Mouse (Mus musculus): ENCODE results near the gene Dusp15. TPM values are rescaled to one million over a fixed set of nuclear protein-coding genes. Genes with fewer than 3 reads are reported as not detected.

Dusp15 gene
- polyA plus RNA-seq, 1 experiment from 2014 or later: 8.8 TPM

GRCm38 (mm10) chr2:152928219-152928987 lies 23.1 kb downstream of the Dusp15 start:
- H3K9ac ChIP-seq (ENCODE audit: low read depth, low read length): 0 out of 2 replicates have a peak overlapping the region, but pooled peaks have one; percentile 31
- no peak overlapping the region for H3K4me2 ChIP-seq (ENCODE audit: low read length)
- no peak for TF ChIP-seq CTCF (IDR thresholded peaks at IDR 0.05; ENCODE audit: low read depth)
- H3K9me3 ChIP-seq (replicated peaks; ENCODE audit: low read length): no peaks in the 10 kb centered on the region
- H3K4me1 ChIP-seq (replicated peaks; ENCODE audit: insufficient read depth, low read length): peaks cover 56% of the 10 kb centered on the region
- H3K27me3 ChIP-seq (ENCODE audit: insufficient read depth, low read length): no peaks in the 10 kb centered on the region
- WGBS: 20% methylated on average over 14 of the region's 14 CpGs
- H3K4me3 ChIP-seq (replicated peaks; ENCODE audit: low read depth, low read length): no peak overlapping the region
- 0 out of 2 replicates have a peak, but pooled peaks have one; percentile 20 for ATAC-seq (replicated peaks; ENCODE audit: low FRiP score, low read depth)
- peak overlapping the region; percentile 85 for H3K27ac ChIP-seq
- H3K36me3 ChIP-seq (ENCODE audit: insufficient read depth, low read length): no peaks in the 10 kb centered on the region
- peak; percentile 86 for DNase-seq (ENCODE audit: low spot score)

GRCm38 (mm10) chr2:152927371-152927770 lies 24.1 kb downstream of the Dusp15 start:
- Histone ChIP-seq H3K27ac (peak overlapping the region; percentile 85), H3K4me1 (replicated peaks; ENCODE audit: insufficient read depth, low read length) (peaks cover 53% of the 10 kb centered on the region), H3K9ac (ENCODE audit: low read depth, low read length) (0 out of 2 replicates have a peak overlapping the region, but pooled peaks have one; percentile 8), H3K4me3 (replicated peaks; ENCODE audit: low read depth, low read length) (no peak overlapping the region), H3K9me3 (replicated peaks; ENCODE audit: low read length) (no peaks in the 10 kb centered on the region), H3K4me2 (ENCODE audit: low read length) (no peak overlapping the region), H3K27me3 (ENCODE audit: insufficient read depth, low read length) (no peaks in the 10 kb centered on the region), H3K36me3 (ENCODE audit: insufficient read depth, low read length) (no peaks in the 10 kb centered on the region)
- no peak for DNase-seq (ENCODE audit: low spot score)
- no peak for ATAC-seq (replicated peaks; ENCODE audit: low FRiP score, low read depth)
- WGBS: 40% methylated on average over 5 of the region's 5 CpGs
- TF ChIP-seq CTCF (IDR thresholded peaks at IDR 0.05; ENCODE audit: low read depth): no peak

GRCm38 (mm10) chr2:152926896-152927295 lies 24.6 kb downstream of the Dusp15 start:
- no peak for DNase-seq (ENCODE audit: low spot score)
- Histone ChIP-seq H3K9me3 (replicated peaks; ENCODE audit: low read length) (no peaks in the 10 kb centered on the region), H3K4me3 (replicated peaks; ENCODE audit: low read depth, low read length) (no peak overlapping the region), H3K4me1 (replicated peaks; ENCODE audit: insufficient read depth, low read length) (peaks cover 53% of the 10 kb centered on the region), H3K4me2 (ENCODE audit: low read length) (no peak overlapping the region), H3K36me3 (ENCODE audit: insufficient read depth, low read length) (no peaks in the 10 kb centered on the region), H3K27ac (peak overlapping the region; percentile 85), H3K27me3 (ENCODE audit: insufficient read depth, low read length) (no peaks in the 10 kb centered on the region), H3K9ac (ENCODE audit: low read depth, low read length) (0 out of 2 replicates have a peak overlapping the region, but pooled peaks have one; percentile 8)
- no peak for ATAC-seq (replicated peaks; ENCODE audit: low FRiP score, low read depth)
- no peak for TF ChIP-seq CTCF (IDR thresholded peaks at IDR 0.05; ENCODE audit: low read depth)
- WGBS: 66% methylated on average over 9 of the region's 9 CpGs

GRCm38 (mm10) chr2:152925189-152925872 lies 26.2 kb downstream of the Dusp15 start:
- ATAC-seq (replicated peaks; ENCODE audit: low FRiP score, low read depth) (peak; percentile 74), DNase-seq (ENCODE audit: low spot score) (peak; percentile 91)
- no peaks in the 10 kb centered on the region for H3K9me3 ChIP-seq (replicated peaks; ENCODE audit: low read length)
- peaks cover 50% of the 10 kb centered on the region for H3K4me1 ChIP-seq (replicated peaks; ENCODE audit: insufficient read depth, low read length)
- H3K4me3 ChIP-seq (replicated peaks; ENCODE audit: low read depth, low read length): no peak overlapping the region
- no peaks in the 10 kb centered on the region for H3K27me3 ChIP-seq (ENCODE audit: insufficient read depth, low read length)
- peak overlapping the region; percentile 89 for H3K27ac ChIP-seq
- no peaks in the 10 kb centered on the region for H3K36me3 ChIP-seq (ENCODE audit: insufficient read depth, low read length)
- no peak overlapping the region for H3K4me2 ChIP-seq (ENCODE audit: low read length)
- WGBS: 24% methylated on average over 11 of the region's 11 CpGs
- 0 out of 2 replicates have a peak overlapping the region, but pooled peaks have one; percentile 35 for H3K9ac ChIP-seq (ENCODE audit: low read depth, low read length)
- TF ChIP-seq CTCF (IDR thresholded peaks at IDR 0.05; ENCODE audit: low read depth): no peak

GRCm38 (mm10) chr2:152924543-152924942 lies 27.0 kb downstream of the Dusp15 start:
- Histone ChIP-seq H3K4me2 (ENCODE audit: low read length) (no peak overlapping the region), H3K27ac (peak overlapping the region; percentile 89; the same call in 1 of the 2 replicates), H3K4me1 (replicated peaks; ENCODE audit: insufficient read depth, low read length) (peaks cover 42% of the 10 kb centered on the region), H3K9ac (ENCODE audit: low read depth, low read length) (no peak overlapping the region), H3K36me3 (ENCODE audit: insufficient read depth, low read length) (no peaks in the 10 kb centered on the region), H3K27me3 (ENCODE audit: insufficient read depth, low read length) (no peaks in the 10 kb centered on the region), H3K9me3 (replicated peaks; ENCODE audit: low read length) (no peaks in the 10 kb centered on the region), H3K4me3 (replicated peaks; ENCODE audit: low read depth, low read length) (no peak overlapping the region)
- ATAC-seq (replicated peaks; ENCODE audit: low FRiP score, low read depth) (no peak), DNase-seq (ENCODE audit: low spot score) (no peak)
- WGBS: 84% methylated on average over 5 of the region's 5 CpGs
- no peak for TF ChIP-seq CTCF (IDR thresholded peaks at IDR 0.05; ENCODE audit: low read depth)

GRCm38 (mm10) chr2:152924128-152924527 lies 27.4 kb downstream of the Dusp15 start:
- TF ChIP-seq CTCF (IDR thresholded peaks at IDR 0.05; ENCODE audit: low read depth): no peak
- no peaks in the 10 kb centered on the region for H3K27me3 ChIP-seq (ENCODE audit: insufficient read depth, low read length)
- no peak overlapping the region for H3K4me3 ChIP-seq (replicated peaks; ENCODE audit: low read depth, low read length)
- no peak overlapping the region for H3K9ac ChIP-seq (ENCODE audit: low read depth, low read length)
- no peak overlapping the region for H3K4me2 ChIP-seq (ENCODE audit: low read length)
- DNase-seq (ENCODE audit: low spot score) (no peak), ATAC-seq (replicated peaks; ENCODE audit: low FRiP score, low read depth) (no peak)
- WGBS: 24% methylated on average over 8 of the region's 8 CpGs
- peaks cover 42% of the 10 kb centered on the region for H3K4me1 ChIP-seq (replicated peaks; ENCODE audit: insufficient read depth, low read length)
- no peaks in the 10 kb centered on the region for H3K9me3 ChIP-seq (replicated peaks; ENCODE audit: low read length)
- H3K27ac ChIP-seq: peak overlapping the region; percentile 89; the same call in 1 of the 2 replicates
- no peaks in the 10 kb centered on the region for H3K36me3 ChIP-seq (ENCODE audit: insufficient read depth, low read length)
